ENCODE assay signal across 9 mouse cellular contexts in genomic region chr2:157095005-157095755, GRCm38 (mm10). TPM values are rescaled to one million over a fixed set of nuclear protein-coding genes. Genes with fewer than 3 reads are reported as not detected.
A peak's percentile ranks its signal among the peaks of the same experiment; 100 is the strongest.
DNase-seq lines count a peak whose midpoint lies in the region; ATAC-seq lines count a peak whose summit lies in the region.
"Had no signal": no experiment of that assay in that cellular context is flagged by ENCODE, and none has a peak within 500 bp of the region (broad histone marks: within the 10 kb centered on the region; RNA-seq: fewer than 3 reads in every experiment).

No protein-coding gene starts in this region.

- 60% methylated on average over 9 of the region's 9 CpGs for WGBS in embryonic facial prominence, embryonic 12.5 days

- no peak overlapping the region for H3K27ac ChIP-seq in embryonic facial prominence, embryonic 12.5 days
- H3K27ac ChIP-seq: macrophage had no signal

- H3K9me3 ChIP-seq in embryonic facial prominence, embryonic 12.5 days = no peaks in the 10 kb centered on the region

- H3K4me1 ChIP-seq in embryonic facial prominence, embryonic 12.5 days = no peaks in the 10 kb centered on the region

- peak; percentile 47 to 76 for DNase-seq in layer of hippocampus, adult 18-20 months (ENCODE audit: low spot score in 2 of 2)
- DNase-seq in layer of hippocampus, adult 9-11 months = no peak
- DNase-seq in adrenal gland, postnatal 4 days (ENCODE audit: low spot score in 2 of 2) = peak; percentile 55 to 69
- peak; percentile 76 to 90 for DNase-seq in heart, postnatal 14 days
- peak; percentile 63 to 71 for DNase-seq in layer of hippocampus, postnatal 36 days
- DNase-seq in spleen, postnatal 10 days (ENCODE audit: low spot score in 2 of 2) = peak; percentile 28 to 74

- no peak overlapping the region for H3K4me2 ChIP-seq in embryonic facial prominence, embryonic 12.5 days (replicated peaks)

- peaks cover 7% of the 10 kb centered on the region for H3K36me3 ChIP-seq in embryonic facial prominence, embryonic 12.5 days

- no peak overlapping the region for H3K9ac ChIP-seq in embryonic facial prominence, embryonic 12.5 days

- H3K4me3 ChIP-seq in embryonic facial prominence, embryonic 12.5 days = no peak overlapping the region

- intact Hi-C loops in heart, postnatal 14 days (cut with DNase I) = loop anchor here (2.0 to 5.0 kb wide), 3 partner anchors 64 to 288 kb away; no protein-coding TSS in a partner anchor

- H3K27me3 ChIP-seq in embryonic facial prominence, embryonic 12.5 days = no peaks in the 10 kb centered on the region

- ATAC-seq in embryonic facial prominence, embryonic 12.5 days (ENCODE audit: insufficient number of reproducible peaks, insufficient read depth, low FRiP score, low TSS enrichment) = 0 out of 2 replicates have a peak, but pooled peaks have one; percentile 37
- peak; percentile 95 for ATAC-seq in megakaryocyte progenitor cell, adult 5-6 weeks (replicated peaks; ENCODE audit: poor library complexity)

RNA-seq across cellular contexts. Expression of gene Tldc2, which starts 8.3 kb away (rescaled TPM):
- not detected for total RNA-seq in layer of hippocampus, adult 18-20 months (2021)
- not detected for total RNA-seq in adrenal gland, postnatal 4 days (2021)
- not detected in 2 replicates for polyA plus RNA-seq in embryonic facial prominence, embryonic 12.5 days (2016; fragmentation: Nextera tagmentation; extraction: Ambion mirVana)
- total RNA-seq in heart, postnatal 14 days (2021) = not detected
- not detected for total RNA-seq in layer of hippocampus, postnatal 36 days (2021)
- not detected in 2 replicates for total RNA-seq in megakaryocyte progenitor cell, adult 5-6 weeks (2015)
- total RNA-seq in megakaryocyte progenitor cell, adult 5-6 weeks (2017) = not detected in 2 replicates
- polyA plus RNA-seq: macrophage had no signal

RNA-seq across cellular contexts. Expression of gene Soga1, which starts 16.1 kb away (rescaled TPM):
- total RNA-seq in layer of hippocampus, adult 18-20 months (2021) = 10 to 100 TPM; 32.4 to 34.1 TPM
- total RNA-seq in adrenal gland, postnatal 4 days (2021) = 10 to 100 TPM; 46.3 to 47.0 TPM
- 5.7 and 7.8 TPM in 2 replicates for polyA plus RNA-seq in embryonic facial prominence, embryonic 12.5 days (2016; fragmentation: Nextera tagmentation; extraction: Ambion mirVana)
- 10 to 100 TPM; 22.8 to 23.8 TPM for total RNA-seq in heart, postnatal 14 days (2021)
- 10 to 100 TPM; 37.4 to 37.6 TPM for total RNA-seq in layer of hippocampus, postnatal 36 days (2021)
- total RNA-seq in megakaryocyte progenitor cell, adult 5-6 weeks (2015) = 1.9 and 2.9 TPM in 2 replicates
- total RNA-seq in megakaryocyte progenitor cell, adult 5-6 weeks (2017) = 2.3 and 2.4 TPM in 2 replicates

RNA-seq across cellular contexts. Expression of gene Samhd1, which starts 39.9 kb away (rescaled TPM):
- 10 to 100 TPM; 11.9 to 12.1 TPM for total RNA-seq in layer of hippocampus, adult 18-20 months (2021)
- 10 to 100 TPM; 30.8 to 32.6 TPM for total RNA-seq in adrenal gland, postnatal 4 days (2021)
- polyA plus RNA-seq in embryonic facial prominence, embryonic 12.5 days (2016; fragmentation: Nextera tagmentation; extraction: Ambion mirVana) = 25.2 and 26.9 TPM in 2 replicates
- total RNA-seq in heart, postnatal 14 days (2021) = 10 to 100 TPM; 21.9 to 22.4 TPM
- total RNA-seq in layer of hippocampus, postnatal 36 days (2021) = 10 to 100 TPM; 15.8 to 16.0 TPM
- total RNA-seq in megakaryocyte progenitor cell, adult 5-6 weeks (2015) = 90.6 and 93.0 TPM in 2 replicates
- 60.4 and 62.9 TPM in 2 replicates for total RNA-seq in megakaryocyte progenitor cell, adult 5-6 weeks (2017)

Comparison
In these comparisons a context has a peak if more than half of its experiments do, and no peak if none do; other contexts are left out.
1. RNA of gene Soga1, which starts 16.1 kb away (total RNA-seq): 46.3 to 47.0 TPM in adrenal gland, postnatal 4 days, 37.4 to 37.6 TPM in layer of hippocampus, postnatal 36 days, 32.4 to 34.1 TPM in layer of hippocampus, adult 18-20 months and 22.8 to 23.8 TPM in heart, postnatal 14 days; 1.9 to 2.9 TPM in megakaryocyte progenitor cell, adult 5-6 weeks; every median in the first group is over 4 times any median in the second.